8 mouse cellular contexts compared by ENCODE assay signal in the genomic region with DNA sequence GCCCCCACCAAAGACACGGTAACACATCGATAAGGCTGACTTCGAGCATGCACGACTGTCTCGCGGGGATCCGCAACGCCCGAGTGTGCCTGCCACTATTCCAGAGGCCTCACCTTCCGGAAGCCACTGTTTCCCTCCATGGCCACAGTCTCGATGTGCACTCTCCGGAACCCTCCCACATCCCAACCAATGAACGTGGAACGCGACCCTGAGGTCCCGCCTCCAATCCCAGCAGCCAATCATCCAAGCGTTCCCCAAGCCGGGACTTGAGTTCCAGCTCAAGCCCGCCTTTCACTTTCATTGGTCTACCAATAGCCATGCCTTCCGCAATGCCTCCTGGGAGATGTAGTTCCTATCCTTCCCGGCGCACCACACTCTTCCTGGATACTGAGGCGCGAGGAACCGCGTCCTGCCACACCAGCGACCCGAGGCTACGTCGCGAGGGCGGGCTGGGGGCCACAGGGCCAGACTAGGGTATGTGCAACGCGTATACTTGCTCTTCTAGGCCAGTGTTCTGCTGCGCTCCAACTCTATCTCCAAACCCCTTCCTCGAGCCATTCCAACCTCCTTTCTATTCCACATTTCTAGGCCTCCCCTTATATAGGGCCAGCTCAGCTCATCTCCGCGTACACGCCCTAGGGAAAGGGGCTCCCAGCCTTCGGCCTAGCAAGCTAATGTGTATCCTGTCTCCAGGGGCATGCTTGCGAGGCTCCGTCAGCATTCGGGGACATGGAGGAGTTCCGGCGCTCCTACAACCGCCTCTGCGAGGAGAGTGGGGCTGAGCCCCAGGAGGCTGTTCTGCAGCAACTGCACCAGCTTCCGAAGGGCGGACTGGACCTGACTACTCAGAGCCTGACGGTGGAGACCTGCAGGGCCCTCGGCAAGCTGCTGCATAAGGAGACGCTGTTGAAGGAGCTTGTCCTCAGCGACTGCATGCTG. TPM values are rescaled to one million over a fixed set of nuclear protein-coding genes. Genes with fewer than 3 reads are reported as not detected.
DNase-seq lines count a peak whose midpoint lies in the region; ATAC-seq lines count a peak whose summit lies in the region.

A gene (minus strand): TSS at position 159 of the 939 bp plus-strand sequence.
A gene (plus strand): TSS at position 346 of the 939 bp plus-strand sequence.

- ATAC-seq in inflammation-experienced regulatory T-cells, adult 6 months, result peak; percentile 98
- peak; percentile 95 for ATAC-seq in megakaryocyte-erythroid progenitor cell, adult 5-6 weeks (replicated peaks; ENCODE audit: low FRiP score, low TSS enrichment, poor library complexity, severe bottlenecking)

- DNase-seq in adrenal gland, adult (ENCODE audit: inconsistent age in 2 of 2, low spot score in 1 of 2), result peak; percentile 98 to 99
- DNase-seq in embryo, embryonic 10.5 days (ENCODE audit: low spot score), result peak; percentile 100
- DNase-seq in gastrocnemius, postnatal 14 days, result peak; percentile 96
- DNase-seq in left cerebral cortex, postnatal 10 days (ENCODE audit: extremely low spot score in 1 of 2, low spot score in 2 of 2), result peak; percentile 97 to 99
- DNase-seq in right cerebral cortex, postnatal 25 days, result peak; percentile 98
- DNase-seq in urinary bladder, postnatal 4 days (ENCODE audit: low spot score in 2 of 2), result peak; percentile 97

- intact Hi-C loops in gastrocnemius, postnatal 14 days (cut with DNase I; ENCODE audit: low total_unique reads), result no loop called here
- intact Hi-C loops in left cerebral cortex, postnatal 10 days (cut with DNase I), result loop anchor here (2.0 kb wide), 1 partner anchor 55 kb away; no protein-coding TSS in a partner anchor

RNA-seq across cellular contexts. Expression of the first gene that starts in this region (rescaled TPM):
- total RNA-seq in gastrocnemius, postnatal 14 days (2021), result 10 to 100 TPM; 25.7 to 33.3 TPM
- polyA plus RNA-seq in inflammation-experienced regulatory T-cells, adult 6 months (2017; shearing (Covaris generic)), result 100 to 1,000 TPM; 154 to 181 (median 169) TPM
- 10 to 100 TPM; 24.5 to 26.0 TPM for total RNA-seq in left cerebral cortex, postnatal 10 days (2021)
- 132 and 157 TPM in 2 replicates for total RNA-seq in megakaryocyte-erythroid progenitor cell, adult 5-6 weeks (2014; fragmentation: Nextera tagmentation)
- total RNA-seq in megakaryocyte-erythroid progenitor cell, adult 5-6 weeks (2017), result 95.0 and 99.4 TPM in 2 replicates

RNA-seq across cellular contexts. Expression of the second gene that starts in this region (rescaled TPM):
- 1 to 10 TPM; 5.2 to 5.4 TPM for total RNA-seq in gastrocnemius, postnatal 14 days (2021)
- polyA plus RNA-seq in inflammation-experienced regulatory T-cells, adult 6 months (2017; shearing (Covaris generic)), result 10 to 100 TPM; 19.4 to 39.4 (median 20.8) TPM
- total RNA-seq in left cerebral cortex, postnatal 10 days (2021), result 10 to 100 TPM; 58.3 to 66.0 TPM
- 25.3 and 34.4 TPM in 2 replicates for total RNA-seq in megakaryocyte-erythroid progenitor cell, adult 5-6 weeks (2014; fragmentation: Nextera tagmentation)
- 37.0 and 38.1 TPM in 2 replicates for total RNA-seq in megakaryocyte-erythroid progenitor cell, adult 5-6 weeks (2017)

Comparison
In these comparisons a context has a peak if more than half of its experiments do, and no peak if none do; other contexts are left out.
1. Peak in every context shown above with its lines: DNase-seq and ATAC-seq.
2. RNA of the second gene that starts in this region (total RNA-seq): 58.3 to 66.0 TPM in left cerebral cortex, postnatal 10 days and 25.3 to 38.1 TPM in megakaryocyte-erythroid progenitor cell, adult 5-6 weeks; 5.2 to 5.4 TPM in gastrocnemius, postnatal 14 days; every median in the first group is over 4 times any median in the second.